Mouse (Mus musculus) cerebellum, postnatal 10 days (tissue): ENCODE data around the gene Sf3b4.

ENCODE experiments used
- DNase-seq, 2 experiments: peaks; one replicate each; pipeline ENCODE4 v3.0.0; 2021; ENCODE audit warnings: mixed read lengths in 2 of 2

Gene Sf3b4

GRCm38 (mm10) chr3:96220765-96221639 is 48.9 kb downstream of the Sf3b4 start, which contains the start of the genes Hist2h2ac and Hist2h2be:
Gene Hist2h2ac, minus strand, starts transcription at chr3:96220880.
Gene Hist2h2be, plus strand, starts transcription at chr3:96221119.
- DNase-seq, result peak; percentile 84 to 85

GRCm38 (mm10) chr3:96221640-96222038 is 49.5 kb downstream of the Sf3b4 start:
- DNase-seq, result peak in 1 of 2 experiments; percentile 26

GRCm38 (mm10) chr3:96222774-96223173 is 50.6 kb downstream of the Sf3b4 start:
- peak; percentile 26 to 33 for DNase-seq

GRCm38 (mm10) chr3:96225421-96225820 is 53.3 kb downstream of the Sf3b4 start:
- no peak for DNase-seq
